Mouse (Mus musculus) stomach, postnatal 0 days (tissue): ENCODE results near the gene Mbnl1. TPM values are rescaled to one million over a fixed set of nuclear protein-coding genes. Genes with fewer than 3 reads are reported as not detected.

Experiments used
- ATAC-seq: fragments of 200-750 bp; cut with Nextera tagmentation; 2 replicates; pipeline ENCODE4 v1.8.0; 2017; ENCODE audit not compliant: low FRiP score, low TSS enrichment
- DNase-seq: peaks from one replicate; pipeline ENCODE4 v3.0.0-alpha.2; 2016; ENCODE audit warnings: low spot score
- H3K27ac ChIP-seq: fragments of 300-500 bp; sonication (generic); replicated peaks from 2 replicates; pipeline ENCODE4 v1.5.1; 2014; ENCODE audit warnings: mild to moderate bottlenecking, control low read depth
- H3K27me3 ChIP-seq: fragments of 300-500 bp; sonication (generic); 2 replicates; pipeline ENCODE4 v1.6.1; 2014; ENCODE audit warnings: low read length; ENCODE audit not compliant: control insufficient read depth, insufficient read depth
- H3K36me3 ChIP-seq: fragments of 300-500 bp; sonication (generic); 2 replicates; pipeline ENCODE4 v1.6.1; 2014; ENCODE audit warnings: low read length, mixed read lengths; ENCODE audit not compliant: control insufficient read depth, insufficient read depth
- H3K4me1 ChIP-seq: fragments of 300-500 bp; sonication (generic); replicated peaks from 2 replicates; pipeline ENCODE4 v1.6.1; 2014; ENCODE audit warnings: antibody characterized with exemption; ENCODE audit not compliant: control insufficient read depth, insufficient read depth
- H3K4me2 ChIP-seq: fragments of 300-500 bp; sonication (generic); replicated peaks from 2 replicates; pipeline ENCODE4 v1.6.1; 2014; ENCODE audit warnings: low read depth, mild to moderate bottlenecking, control low read depth, moderate library complexity
- H3K4me3 ChIP-seq: fragments of 300-500 bp; sonication (generic); 2 replicates; pipeline ENCODE4 v1.5.1; 2014; ENCODE audit warnings: low read depth, low read length, control low read depth
- H3K9ac ChIP-seq: fragments of 300-500 bp; sonication (generic); 2 replicates; pipeline ENCODE4 v1.6.1; 2014; ENCODE audit warnings: mild to moderate bottlenecking, low read length, control low read depth, mixed read lengths
- H3K9me3 ChIP-seq: fragments of 300-500 bp; sonication (generic); 2 replicates; pipeline ENCODE4 v1.6.1; 2016; ENCODE audit warnings: low read length; ENCODE audit not compliant: control insufficient read depth
- CTCF ChIP-seq: IDR thresholded peaks from 2 replicates; pipeline ENCODE4 v1.5.1; 2016; ENCODE audit warnings: antibody characterized with exemption, low read depth, mild to moderate bottlenecking, moderate library complexity
- EP300 ChIP-seq: optimal IDR thresholded peaks from 2 replicates; pipeline ENCODE3; 2016; ENCODE audit warnings: antibody characterized with exemption
- WGBS: fragments of 180-500 bp; shearing (Covaris S2); extraction: QIAGEN DNeasy Blood & Tissue Kit; methylation state at CpG from one replicate; pipeline ENCODE4 v1.1.7; 2014; 5-methylcytosine and 5-hydroxymethylcytosine counted together
- polyA plus RNA-seq: library from polyadenylated mRNA; unstranded; fragments of >200 nt; fragmentation: Nextera tagmentation; extraction: Ambion mirVana; gene quantifications from 2 replicates; pipeline ENCODE4 v1.2.1, GENCODE M21; 2015

The Mbnl1 gene
- polyA plus RNA-seq, 1 experiment from 2014 or later: 59.7 TPM

- Histone ChIP-seq H3K4me2 (no peak overlapping the region), H3K27ac (no peak overlapping the region; the same call in 1 of the 2 replicates), H3K4me3 (no peak overlapping the region), H3K36me3 (no peaks in the 10 kb centered on the region), H3K4me1 (peaks cover 13% of the 10 kb centered on the region), H3K9ac (no peak overlapping the region), H3K9me3 (no peaks in the 10 kb centered on the region), H3K27me3 (no peaks in the 10 kb centered on the region)
- WGBS: 41% methylated on average over 5 of the region's 5 CpGs
- DNase-seq (no peak), ATAC-seq (no peak)
- TF ChIP-seq EP300 (no peak), CTCF (no peak)
Measured at GRCm38 (mm10) chr3:60580699-60581098, 108.1 kb downstream of the Mbnl1 start.

GRCm38 (mm10) chr3:60582154-60582553 lies 109.5 kb downstream of the Mbnl1 start:
- DNase-seq: no peak
- H3K27me3 ChIP-seq: no peaks in the 10 kb centered on the region
- H3K4me3 ChIP-seq: no peak overlapping the region
- no peak for TF ChIP-seq CTCF
- TF ChIP-seq EP300: no peak
- no peak overlapping the region for H3K9ac ChIP-seq
- H3K36me3 ChIP-seq: no peaks in the 10 kb centered on the region
- WGBS: 45% methylated on average over 3 of the region's 3 CpGs
- no peak overlapping the region for H3K27ac ChIP-seq
- H3K4me2 ChIP-seq: no peak overlapping the region
- peaks cover 9% of the 10 kb centered on the region for H3K4me1 ChIP-seq
- no peak for ATAC-seq
- H3K9me3 ChIP-seq: no peaks in the 10 kb centered on the region

- TF ChIP-seq EP300 (no peak), CTCF (no peak)
- Histone ChIP-seq H3K9me3 (no peaks in the 10 kb centered on the region), H3K4me3 (no peak overlapping the region), H3K36me3 (no peaks in the 10 kb centered on the region), H3K27me3 (no peaks in the 10 kb centered on the region), H3K9ac (no peak overlapping the region), H3K4me1 (peaks cover 9% of the 10 kb centered on the region), H3K4me2 (no peak overlapping the region), H3K27ac (no peak overlapping the region)
- no peak for ATAC-seq
- 74% methylated on average over 1 of the region's 1 CpGs for WGBS
- no peak for DNase-seq
Measured at GRCm38 (mm10) chr3:60582620-60583019, 110.0 kb downstream of the Mbnl1 start.

- peaks cover 9% of the 10 kb centered on the region for H3K4me1 ChIP-seq
- H3K9me3 ChIP-seq: no peaks in the 10 kb centered on the region
- no peak overlapping the region for H3K27ac ChIP-seq
- ATAC-seq (no peak), DNase-seq (no peak)
- WGBS: 90% methylated on average over 3 of the region's 3 CpGs
- H3K36me3 ChIP-seq: no peaks in the 10 kb centered on the region
- no peak overlapping the region for H3K9ac ChIP-seq
- TF ChIP-seq CTCF: no peak
- no peak for TF ChIP-seq EP300
- no peaks in the 10 kb centered on the region for H3K27me3 ChIP-seq
- no peak overlapping the region for H3K4me2 ChIP-seq
- no peak overlapping the region for H3K4me3 ChIP-seq
Measured at GRCm38 (mm10) chr3:60584704-60585103, 112.1 kb downstream of the Mbnl1 start.

GRCm38 (mm10) chr3:60586046-60586445 lies 113.4 kb downstream of the Mbnl1 start:
- no peak overlapping the region for H3K27ac ChIP-seq
- ATAC-seq: no peak
- H3K27me3 ChIP-seq: no peaks in the 10 kb centered on the region
- H3K4me3 ChIP-seq: no peak overlapping the region
- no peak overlapping the region for H3K9ac ChIP-seq
- H3K9me3 ChIP-seq: no peaks in the 10 kb centered on the region
- H3K4me2 ChIP-seq: no peak overlapping the region
- DNase-seq: no peak
- no peaks in the 10 kb centered on the region for H3K4me1 ChIP-seq
- WGBS: 93% methylated on average over 3 of the region's 3 CpGs
- no peaks in the 10 kb centered on the region for H3K36me3 ChIP-seq
- peak; percentile 49 for TF ChIP-seq CTCF
- TF ChIP-seq EP300: no peak

- no peak for TF ChIP-seq CTCF
- TF ChIP-seq EP300: no peak
- H3K27ac ChIP-seq: no peak overlapping the region
- DNase-seq (no peak), ATAC-seq (no peak)
- H3K4me2 ChIP-seq: no peak overlapping the region
- no peaks in the 10 kb centered on the region for H3K4me1 ChIP-seq
- no peaks in the 10 kb centered on the region for H3K36me3 ChIP-seq
- H3K9me3 ChIP-seq: no peaks in the 10 kb centered on the region
- 73% methylated on average over 4 of the region's 4 CpGs for WGBS
- H3K4me3 ChIP-seq: no peak overlapping the region
- H3K9ac ChIP-seq: no peak overlapping the region
- H3K27me3 ChIP-seq: no peaks in the 10 kb centered on the region
Measured at GRCm38 (mm10) chr3:60587149-60587548, 114.5 kb downstream of the Mbnl1 start.
